Mouse (Mus musculus): Measurements from ENCODE around the gene Scn2b. TPM values are rescaled to one million over a fixed set of nuclear protein-coding genes. Genes with fewer than 3 reads are reported as not detected.

The Scn2b gene
- total and polyA plus RNA-seq, 3 experiments = 0.05 TPM; not detected in 2

GRCm38 (mm10) chr9:45085741-45086690 is 31.6 kb upstream of the Scn2b start:
- DNase-seq (ENCODE audit: low spot score) = no peak
- Histone ChIP-seq H3K27me3 (ENCODE audit: insufficient read depth, low read length) (peaks cover 21% of the 10 kb centered on the region), H3K4me1 (ENCODE audit: insufficient read depth, low read depth, low read length) (no peaks in the 10 kb centered on the region), H3K9me3 (replicated peaks) (no peaks in the 10 kb centered on the region), H3K36me3 (replicated peaks) (no peaks in the 10 kb centered on the region), H3K4me3 (ENCODE audit: low read depth, low read length) (no peak overlapping the region)
- TF ChIP-seq POLR2AphosphoS5 (IDR thresholded peaks at IDR 0.05; ENCODE audit: insufficient replicate concordance, low read depth, low read length) = no peak
- no peak for TF ChIP-seq CTCF (IDR thresholded peaks at IDR 0.05; ENCODE audit: low read depth, low read length)
- no peak for TF ChIP-seq GATA1 (IDR thresholded peaks at IDR 0.05; ENCODE audit: borderline replicate concordance, low read length)
- TF ChIP-seq TAL1 (conservative IDR thresholded peaks at IDR 0.05; ENCODE audit: low read depth, low read length) = no peak
- TF ChIP-seq GATA2 (IDR thresholded peaks at IDR 0.05; ENCODE audit: borderline replicate concordance, low read depth, low read length) = no peak
- no peak for ATAC-seq (ENCODE audit: extremely low read depth, insufficient number of reproducible peaks, low FRiP score, poor library complexity, severe bottlenecking)

GRCm38 (mm10) chr9:45088040-45088439 is 29.5 kb upstream of the Scn2b start:
- no peaks in the 10 kb centered on the region for H3K36me3 ChIP-seq (replicated peaks)
- no peaks in the 10 kb centered on the region for H3K9me3 ChIP-seq (replicated peaks)
- DNase-seq (ENCODE audit: low spot score) = no peak
- TF ChIP-seq CTCF (IDR thresholded peaks at IDR 0.05; ENCODE audit: low read depth, low read length) (no peak), GATA1 (IDR thresholded peaks at IDR 0.05; ENCODE audit: borderline replicate concordance, low read length) (no peak), POLR2AphosphoS5 (IDR thresholded peaks at IDR 0.05; ENCODE audit: insufficient replicate concordance, low read depth, low read length) (no peak), GATA2 (IDR thresholded peaks at IDR 0.05; ENCODE audit: borderline replicate concordance, low read depth, low read length) (no peak), TAL1 (conservative IDR thresholded peaks at IDR 0.05; ENCODE audit: low read depth, low read length) (no peak)
- H3K4me3 ChIP-seq (ENCODE audit: low read depth, low read length) = no peak overlapping the region
- ATAC-seq (ENCODE audit: extremely low read depth, insufficient number of reproducible peaks, low FRiP score, poor library complexity, severe bottlenecking) = no peak
- H3K4me1 ChIP-seq (ENCODE audit: insufficient read depth, low read depth, low read length) = no peaks in the 10 kb centered on the region
- H3K27me3 ChIP-seq (ENCODE audit: insufficient read depth, low read length) = peaks cover 24% of the 10 kb centered on the region

- Histone ChIP-seq H3K4me1 (ENCODE audit: insufficient read depth, low read depth, low read length) (no peaks in the 10 kb centered on the region), H3K4me3 (ENCODE audit: low read depth, low read length) (no peak overlapping the region), H3K9me3 (replicated peaks) (no peaks in the 10 kb centered on the region), H3K36me3 (replicated peaks) (no peaks in the 10 kb centered on the region), H3K27me3 (ENCODE audit: insufficient read depth, low read length) (peaks cover 18% of the 10 kb centered on the region)
- DNase-seq (ENCODE audit: low spot score) = no peak
- TF ChIP-seq POLR2AphosphoS5 (IDR thresholded peaks at IDR 0.05; ENCODE audit: insufficient replicate concordance, low read depth, low read length) (no peak), TAL1 (conservative IDR thresholded peaks at IDR 0.05; ENCODE audit: low read depth, low read length) (no peak), CTCF (IDR thresholded peaks at IDR 0.05; ENCODE audit: low read depth, low read length) (no peak), GATA2 (IDR thresholded peaks at IDR 0.05; ENCODE audit: borderline replicate concordance, low read depth, low read length) (no peak), GATA1 (IDR thresholded peaks at IDR 0.05; ENCODE audit: borderline replicate concordance, low read length) (no peak)
- ATAC-seq (ENCODE audit: extremely low read depth, insufficient number of reproducible peaks, low FRiP score, poor library complexity, severe bottlenecking) = no peak
Measured at GRCm38 (mm10) chr9:45090811-45091210, 26.8 kb upstream of the Scn2b start.

GRCm38 (mm10) chr9:45092641-45093040 is 24.9 kb upstream of the Scn2b start:
- H3K4me3 ChIP-seq (ENCODE audit: low read depth, low read length) = no peak overlapping the region
- peaks cover 13% of the 10 kb centered on the region for H3K27me3 ChIP-seq (ENCODE audit: insufficient read depth, low read length)
- H3K9me3 ChIP-seq (replicated peaks) = no peaks in the 10 kb centered on the region
- ATAC-seq (ENCODE audit: extremely low read depth, insufficient number of reproducible peaks, low FRiP score, poor library complexity, severe bottlenecking) = no peak
- no peak for TF ChIP-seq CTCF (IDR thresholded peaks at IDR 0.05; ENCODE audit: low read depth, low read length)
- TF ChIP-seq TAL1 (conservative IDR thresholded peaks at IDR 0.05; ENCODE audit: low read depth, low read length) = no peak
- no peak for TF ChIP-seq GATA1 (IDR thresholded peaks at IDR 0.05; ENCODE audit: borderline replicate concordance, low read length)
- TF ChIP-seq GATA2 (IDR thresholded peaks at IDR 0.05; ENCODE audit: borderline replicate concordance, low read depth, low read length) = no peak
- no peak for TF ChIP-seq POLR2AphosphoS5 (IDR thresholded peaks at IDR 0.05; ENCODE audit: insufficient replicate concordance, low read depth, low read length)
- H3K36me3 ChIP-seq (replicated peaks) = no peaks in the 10 kb centered on the region
- no peaks in the 10 kb centered on the region for H3K4me1 ChIP-seq (ENCODE audit: insufficient read depth, low read depth, low read length)
- no peak for DNase-seq (ENCODE audit: low spot score)

- DNase-seq (ENCODE audit: low spot score) (no peak), ATAC-seq (ENCODE audit: extremely low read depth, insufficient number of reproducible peaks, low FRiP score, poor library complexity, severe bottlenecking) (no peak)
- Histone ChIP-seq H3K9me3 (replicated peaks) (no peaks in the 10 kb centered on the region), H3K27me3 (ENCODE audit: insufficient read depth, low read length) (peaks cover 13% of the 10 kb centered on the region), H3K36me3 (replicated peaks) (no peaks in the 10 kb centered on the region), H3K4me3 (ENCODE audit: low read depth, low read length) (no peak overlapping the region), H3K4me1 (ENCODE audit: insufficient read depth, low read depth, low read length) (no peaks in the 10 kb centered on the region)
- TF ChIP-seq GATA2 (IDR thresholded peaks at IDR 0.05; ENCODE audit: borderline replicate concordance, low read depth, low read length) = no peak
- no peak for TF ChIP-seq TAL1 (conservative IDR thresholded peaks at IDR 0.05; ENCODE audit: low read depth, low read length)
- no peak for TF ChIP-seq CTCF (IDR thresholded peaks at IDR 0.05; ENCODE audit: low read depth, low read length)
- no peak for TF ChIP-seq GATA1 (IDR thresholded peaks at IDR 0.05; ENCODE audit: borderline replicate concordance, low read length)
Measured at GRCm38 (mm10) chr9:45095149-45095937, 22.2 kb upstream of the Scn2b start.

GRCm38 (mm10) chr9:45097877-45098276 is 19.7 kb upstream of the Scn2b start:
- ATAC-seq (ENCODE audit: extremely low read depth, insufficient number of reproducible peaks, low FRiP score, poor library complexity, severe bottlenecking) = no peak

More at GRCm38 (mm10) chr9:45097877-45098276, 19.7 kb upstream of the Scn2b start:
- H3K36me3 ChIP-seq (replicated peaks) = no peaks in the 10 kb centered on the region
- H3K4me1 ChIP-seq (ENCODE audit: insufficient read depth, low read depth, low read length) = no peaks in the 10 kb centered on the region
- no peak for TF ChIP-seq TAL1 (conservative IDR thresholded peaks at IDR 0.05; ENCODE audit: low read depth, low read length)
- DNase-seq (ENCODE audit: low spot score) = no peak
- peaks cover 3% of the 10 kb centered on the region; the same call in 1 of the 2 replicates for H3K27me3 ChIP-seq (ENCODE audit: insufficient read depth, low read length)
- no peak overlapping the region for H3K4me3 ChIP-seq (ENCODE audit: low read depth, low read length)
- no peaks in the 10 kb centered on the region for H3K9me3 ChIP-seq (replicated peaks)

Measured in G1E (cell line).